Mouse (Mus musculus) neural tube, embryonic 11.5 days (tissue): ENCODE measurements around the gene Ddah1. TPM values are rescaled to one million over a fixed set of nuclear protein-coding genes. Genes with fewer than 3 reads are reported as not detected.
"Not testable (repeated sequence)": the region's sequence is repeated elsewhere in the genome, so short reads cannot be mapped to it uniquely, and the experiment has no call there.

Source experiments
- ATAC-seq: fragments of 200-750 bp; cut with Nextera tagmentation; 2 replicates; pipeline ENCODE4 v1.8.0; 2017; ENCODE audit warnings: moderate number of reproducible peaks, mild to moderate bottlenecking, moderate TSS enrichment, moderate library complexity; ENCODE audit not compliant: insufficient read depth, low FRiP score, low TSS enrichment
- DNase-seq: peaks from one replicate; pipeline ENCODE4 v3.0.0-alpha.2; 2015; ENCODE audit warnings: low spot score
- H3K27ac ChIP-seq: fragments of 300-500 bp; sonication (generic); 2 replicates; pipeline ENCODE4 v1.5.1; 2014; ENCODE audit warnings: low read depth, mild to moderate bottlenecking, low read length
- H3K27me3 ChIP-seq: fragments of 300-500 bp; sonication (generic); 2 replicates; pipeline ENCODE4 v1.6.1; 2014; ENCODE audit warnings: mild to moderate bottlenecking, low read length, mixed read lengths; ENCODE audit not compliant: control insufficient read depth, insufficient read depth
- H3K36me3 ChIP-seq: fragments of 300-500 bp; sonication (generic); 2 replicates; pipeline ENCODE4 v1.6.1; 2014; ENCODE audit warnings: mild to moderate bottlenecking, low read length, moderate library complexity, mixed read lengths; ENCODE audit not compliant: control insufficient read depth, insufficient read depth
- H3K4me1 ChIP-seq: fragments of 300-500 bp; sonication (generic); 2 replicates; pipeline ENCODE4 v1.6.1; 2014; ENCODE audit warnings: low read length, mixed read lengths; ENCODE audit not compliant: control insufficient read depth, insufficient read depth
- H3K4me2 ChIP-seq: fragments of 300-500 bp; sonication (generic); 2 replicates; pipeline ENCODE4 v1.6.1; 2014; ENCODE audit warnings: low read depth, mild to moderate bottlenecking, moderate library complexity
- H3K4me3 ChIP-seq: fragments of 300-500 bp; sonication (generic); 2 replicates; pipeline ENCODE4 v1.5.1; 2014; ENCODE audit warnings: low read depth, low read length
- H3K9ac ChIP-seq: fragments of 300-500 bp; sonication (generic); 2 replicates; pipeline ENCODE4 v1.6.1; 2014; ENCODE audit warnings: mild to moderate bottlenecking, low read length
- H3K9me3 ChIP-seq: fragments of 300-500 bp; sonication (generic); 2 replicates; pipeline ENCODE4 v1.6.1; 2016; ENCODE audit warnings: low read length; ENCODE audit not compliant: control insufficient read depth
- WGBS: fragments of 180-500 bp; shearing (Covaris S2); extraction: QIAGEN DNeasy Blood & Tissue Kit; methylation state at CpG from one replicate; pipeline ENCODE4 v1.1.7; 2014; 5-methylcytosine and 5-hydroxymethylcytosine counted together
- polyA plus RNA-seq: library from polyadenylated mRNA; unstranded; fragments of >200 nt; fragmentation: Nextera tagmentation; extraction: Ambion mirVana; gene quantifications from 2 replicates; pipeline ENCODE4 v1.2.1, GENCODE M21; 2014

Ddah1 gene
- polyA plus RNA-seq, 1 experiment from 2014 or later: 43.5 TPM

- Histone ChIP-seq H3K9ac (no peak overlapping the region), H3K4me2 (no peak overlapping the region), H3K9me3 (no peaks in the 10 kb centered on the region), H3K4me1 (no peaks in the 10 kb centered on the region), H3K27ac (no peak overlapping the region), H3K27me3 (no peaks in the 10 kb centered on the region), H3K4me3 (no peak overlapping the region), H3K36me3 (no peaks in the 10 kb centered on the region)
- no peak for DNase-seq
- no peak for ATAC-seq
- 90% methylated on average over 9 of the region's 9 CpGs for whole genome bisulfite sequencing
Measured at GRCm38 (mm10) chr3:145872680-145873079, 114.2 kb downstream of the Ddah1 start.

GRCm38 (mm10) chr3:145873271-145873670 is 114.8 kb downstream of the Ddah1 start:
- Histone ChIP-seq H3K27me3 (no peaks in the 10 kb centered on the region), H3K4me2 (no peak overlapping the region), H3K9me3 (no peaks in the 10 kb centered on the region), H3K4me1 (no peaks in the 10 kb centered on the region), H3K4me3 (no peak overlapping the region), H3K27ac (no peak overlapping the region), H3K36me3 (no peaks in the 10 kb centered on the region), H3K9ac (no peak overlapping the region)
- 87% methylated on average over 1 of the region's 1 CpGs for WGBS
- no peak for ATAC-seq
- no peak for DNase-seq

GRCm38 (mm10) chr3:145874126-145874525 is 115.7 kb downstream of the Ddah1 start:
- Histone ChIP-seq H3K27me3 (no peaks in the 10 kb centered on the region), H3K9ac (no peak overlapping the region), H3K9me3 (no peaks in the 10 kb centered on the region), H3K36me3 (no peaks in the 10 kb centered on the region), H3K27ac (no peak overlapping the region), H3K4me1 (no peaks in the 10 kb centered on the region), H3K4me3 (no peak overlapping the region), H3K4me2 (no peak overlapping the region)
- no peak for DNase-seq
- WGBS: 87% methylated on average over 4 of the region's 4 CpGs
- ATAC-seq: no peak

DNA sequence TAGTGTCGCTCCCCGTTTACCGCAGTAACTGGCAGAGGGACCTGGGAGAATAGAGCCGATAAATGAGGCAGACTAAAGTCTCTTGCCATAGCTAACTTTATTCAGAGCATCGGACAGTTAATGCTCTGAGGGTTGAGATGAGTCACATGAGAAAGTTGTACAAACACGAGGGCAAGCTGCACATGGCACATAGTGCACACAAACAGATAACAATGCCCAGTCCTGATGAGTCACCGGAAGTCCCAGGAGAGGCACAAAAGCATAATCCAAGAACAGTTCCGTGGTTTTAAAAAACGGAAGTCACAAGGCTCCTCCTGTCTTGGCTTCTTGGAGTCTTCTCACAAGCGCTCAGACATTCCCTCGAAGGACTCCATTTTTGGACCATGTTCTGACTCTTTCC is 117.6 kb downstream of the Ddah1 start:
- DNase-seq (no peak), ATAC-seq (no peak)
- Histone ChIP-seq H3K4me1 (no peaks in the 10 kb centered on the region), H3K4me2 (no peak overlapping the region), H3K4me3 (no peak overlapping the region), H3K36me3 (no peaks in the 10 kb centered on the region), H3K27me3 (no peaks in the 10 kb centered on the region), H3K9me3 (no peaks in the 10 kb centered on the region), H3K27ac (no peak overlapping the region), H3K9ac (no peak overlapping the region)
- 92% methylated on average over 11 of the region's 11 CpGs for WGBS

DNA sequence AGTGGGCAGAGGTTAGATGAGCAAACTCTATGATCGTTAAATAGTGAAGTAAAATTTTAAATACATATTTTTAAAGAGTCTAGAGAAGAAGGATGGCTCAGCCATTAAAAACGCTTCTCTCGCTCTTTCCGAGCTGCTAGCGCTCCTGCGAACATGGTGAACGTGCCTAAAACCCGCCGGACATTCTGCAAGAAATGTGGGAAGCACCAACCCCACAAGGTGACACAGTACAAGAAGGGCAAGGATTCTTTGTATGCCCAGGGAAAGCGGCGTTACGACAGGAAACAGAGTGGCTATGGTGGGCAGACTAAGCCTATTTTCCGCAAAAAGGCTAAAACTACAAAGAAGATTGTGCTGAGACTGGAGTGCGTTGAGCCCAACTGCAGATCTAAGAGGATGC is 120.4 kb downstream of the Ddah1 start:
- ATAC-seq, H3K4me1 ChIP-seq, H3K9ac ChIP-seq, H3K27me3 ChIP-seq, H3K36me3 ChIP-seq, DNase-seq, H3K4me3 ChIP-seq, H3K9me3 ChIP-seq, H3K27ac ChIP-seq, H3K4me2 ChIP-seq: not testable (repeated sequence)
- 92% methylated on average over 13 of the region's 14 CpGs for WGBS

DNA sequence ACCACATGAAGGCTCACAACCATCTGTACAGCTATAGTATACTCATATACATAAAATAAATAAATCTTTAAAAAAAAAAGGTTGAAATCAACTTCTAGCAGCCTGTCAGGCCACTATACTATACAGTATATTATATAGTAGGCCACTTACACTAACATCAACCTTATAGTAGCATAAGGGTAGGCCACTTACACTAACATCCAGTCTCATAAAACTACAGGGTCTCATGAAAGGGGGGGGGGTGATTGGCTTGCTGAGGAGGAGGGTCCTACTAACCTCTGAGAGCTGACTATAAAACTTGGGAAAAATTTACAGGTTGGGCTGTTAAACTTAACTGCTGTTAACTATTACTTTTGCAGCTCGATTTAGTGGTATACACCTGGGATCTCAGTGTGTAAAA is 121.9 kb downstream of the Ddah1 start:
- no peaks in the 10 kb centered on the region for H3K36me3 ChIP-seq
- H3K9me3 ChIP-seq: no peaks in the 10 kb centered on the region
- no peak overlapping the region for H3K4me2 ChIP-seq
- H3K27me3 ChIP-seq: no peaks in the 10 kb centered on the region
- no peak overlapping the region for H3K9ac ChIP-seq
- H3K4me1 ChIP-seq: no peaks in the 10 kb centered on the region
- 77% methylated on average over 1 of the region's 1 CpGs for WGBS
- ATAC-seq: no peak
- no peak overlapping the region for H3K27ac ChIP-seq
- DNase-seq: no peak
- H3K4me3 ChIP-seq: no peak overlapping the region

DNA sequence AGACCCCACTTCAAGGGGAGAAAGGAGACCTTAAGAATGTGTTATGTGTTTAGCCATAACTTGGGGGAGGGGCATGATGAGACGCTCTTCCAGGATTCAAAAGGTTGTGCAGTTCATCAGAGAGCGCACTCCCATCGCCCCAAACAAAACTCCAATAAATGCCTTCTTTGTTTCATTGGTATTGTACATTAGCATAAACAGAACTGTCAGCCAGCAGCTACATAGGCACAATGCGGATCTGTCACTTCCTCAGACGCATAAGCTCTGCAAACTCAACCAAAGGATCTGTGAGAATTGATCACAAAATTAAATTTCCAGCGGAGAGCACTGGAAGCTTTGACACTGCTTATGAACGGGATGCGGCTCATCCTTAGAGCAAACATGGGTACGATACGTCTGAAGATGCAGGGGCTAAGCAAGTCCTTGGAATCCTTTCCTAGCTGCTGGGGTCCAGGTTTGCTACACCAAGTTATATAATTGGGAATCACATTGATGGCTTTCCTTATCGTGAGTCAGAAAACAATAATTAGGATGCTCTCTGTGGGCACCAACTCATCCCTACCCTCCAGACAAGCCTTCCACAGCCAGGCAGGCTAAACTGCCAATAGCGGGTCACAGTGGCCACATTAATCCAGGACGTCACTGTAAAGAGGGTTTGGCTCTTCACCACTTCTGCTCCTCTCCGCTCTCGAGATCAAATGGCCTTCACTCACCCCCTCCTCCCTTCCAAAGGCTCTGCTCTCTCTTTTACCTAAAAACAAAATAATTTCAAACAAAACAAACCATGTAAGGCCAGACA is 123.8 kb downstream of the Ddah1 start:
- DNase-seq (no peak), ATAC-seq (no peak)
- Histone ChIP-seq H3K27ac (no peak overlapping the region), H3K9ac (no peak overlapping the region), H3K4me2 (no peak overlapping the region), H3K36me3 (no peaks in the 10 kb centered on the region), H3K27me3 (no peaks in the 10 kb centered on the region), H3K4me3 (no peak overlapping the region), H3K4me1 (no peaks in the 10 kb centered on the region), H3K9me3 (no peaks in the 10 kb centered on the region)
- 84% methylated on average over 15 of the region's 15 CpGs for WGBS

GRCm38 (mm10) chr3:145883233-145883632 is 124.8 kb downstream of the Ddah1 start:
- H3K36me3 ChIP-seq: no peaks in the 10 kb centered on the region
- H3K4me1 ChIP-seq: no peaks in the 10 kb centered on the region
- no peak overlapping the region for H3K9ac ChIP-seq
- H3K4me3 ChIP-seq: no peak overlapping the region
- ATAC-seq (no peak), DNase-seq (no peak)
- H3K9me3 ChIP-seq: no peaks in the 10 kb centered on the region
- WGBS: 85% methylated on average over 2 of the region's 2 CpGs
- no peak overlapping the region for H3K4me2 ChIP-seq
- H3K27ac ChIP-seq: no peak overlapping the region
- H3K27me3 ChIP-seq: no peaks in the 10 kb centered on the region

- H3K4me3 ChIP-seq: no peak overlapping the region
- no peak for DNase-seq
- no peak overlapping the region for H3K9ac ChIP-seq
- ATAC-seq: no peak
- no peak overlapping the region for H3K27ac ChIP-seq
- H3K4me1 ChIP-seq: no peaks in the 10 kb centered on the region
- WGBS: 90% methylated on average over 4 of the region's 4 CpGs
- no peaks in the 10 kb centered on the region for H3K9me3 ChIP-seq
- H3K4me2 ChIP-seq: no peak overlapping the region
- no peaks in the 10 kb centered on the region for H3K27me3 ChIP-seq
- H3K36me3 ChIP-seq: no peaks in the 10 kb centered on the region
Measured at GRCm38 (mm10) chr3:145885376-145885775, 126.9 kb downstream of the Ddah1 start.
